Mouse (Mus musculus): ENCODE results near the gene Plek. TPM values are rescaled to one million over a fixed set of nuclear protein-coding genes. Genes with fewer than 3 reads are reported as not detected.
A peak's percentile ranks its signal among the peaks of the same experiment; 100 is the strongest.

Plek gene
- total and polyA plus RNA-seq, 3 experiments: 166 to 354 (median 223) TPM

GRCm38 (mm10) chr11:17083455-17083854 lies 31.3 kb upstream of the Plek start:
- DNase-seq (ENCODE audit: extremely low read depth): no peak
- dilution Hi-C loops (cut with MboI; ENCODE audit: extremely low pct_ligation_motif_present, extremely low pct_unique_long_range_greater_than_20kb, low sequenced_read_pairs) (no loop called here), in situ Hi-C loops (cut with MboI; ENCODE audit: low pct_ligation_motif_present, low pct_unique_long_range_greater_than_20kb, low sequenced_read_pairs) (no loop called here)
- no peaks in the 10 kb centered on the region for H3K27me3 ChIP-seq (replicated peaks)
- H3K4me2 ChIP-seq (ENCODE audit: insufficient read depth, low read depth, poor library complexity, severe bottlenecking): no peak overlapping the region
- no peaks in the 10 kb centered on the region for H3K9me3 ChIP-seq (replicated peaks; ENCODE audit: low read length)
- no peak for TF ChIP-seq ZKSCAN1 (IDR thresholded peaks at IDR 0.05; ENCODE audit: borderline replicate concordance, low read depth, low read length)
- no peak for TF ChIP-seq BHLHE40 (IDR thresholded peaks at IDR 0.05; ENCODE audit: low read depth, low read length)
- no peak for TF ChIP-seq MYC (IDR thresholded peaks at IDR 0.05; ENCODE audit: low read depth, low read length)
- no peak for TF ChIP-seq TBP (conservative IDR thresholded peaks at IDR 0.05; ENCODE audit: low read depth, low read length)
- TF ChIP-seq EP300 (IDR thresholded peaks at IDR 0.05; ENCODE audit: low read length): no peak
- TF ChIP-seq TCF12 (IDR thresholded peaks at IDR 0.05; ENCODE audit: low read depth, low read length): no peak
- TF ChIP-seq MAX (IDR thresholded peaks at IDR 0.05; ENCODE audit: low read length): no peak
- TF ChIP-seq GABPA (IDR thresholded peaks at IDR 0.05; ENCODE audit: insufficient replicate concordance, low read depth, low read length): no peak
- no peak for TF ChIP-seq PAX5 (IDR thresholded peaks at IDR 0.05; ENCODE audit: low read length)
- no peak overlapping the region for H3K27ac ChIP-seq (ENCODE audit: insufficient read depth, low read depth)
- H3K36me3 ChIP-seq (replicated peaks in 1 of 2; ENCODE audit: control insufficient read depth in 1 of 2, insufficient read depth in 1 of 2, low read length in 1 of 2): no peaks in the 10 kb centered on the region
- peaks cover 0 to 11% of the 10 kb centered on the region in 2 experiments; a peak in 2 of 4 replicates for H3K4me1 ChIP-seq (ENCODE audit: control insufficient read depth in 1 of 2, insufficient read depth in 2 of 2)
- H3K9ac ChIP-seq (ENCODE audit: insufficient read depth, low read depth): no peak overlapping the region
- no peaks in the 10 kb centered on the region for H3K79me2 ChIP-seq (replicated peaks; ENCODE audit: control insufficient read depth, extremely low read depth, insufficient read depth, poor library complexity, severe bottlenecking)
- H3K4me3 ChIP-seq (replicated peaks in 1 of 3; ENCODE audit: low read depth in 2 of 3, low read length in 2 of 3, poor library complexity in 1 of 3): no peak overlapping the region

- no peaks in the 10 kb centered on the region for H3K36me3 ChIP-seq (replicated peaks in 1 of 2; ENCODE audit: control insufficient read depth in 1 of 2, insufficient read depth in 1 of 2, low read length in 1 of 2)
- no peaks in the 10 kb centered on the region for H3K79me2 ChIP-seq (replicated peaks; ENCODE audit: control insufficient read depth, extremely low read depth, insufficient read depth, poor library complexity, severe bottlenecking)
- H3K27ac ChIP-seq (ENCODE audit: insufficient read depth, low read depth): no peak overlapping the region
- no peaks in the 10 kb centered on the region for H3K9me3 ChIP-seq (replicated peaks; ENCODE audit: low read length)
- no peak overlapping the region; the same call in 1 of the 2 replicates for H3K4me2 ChIP-seq (ENCODE audit: insufficient read depth, low read depth, poor library complexity, severe bottlenecking)
- no peaks in the 10 kb centered on the region for H3K27me3 ChIP-seq (replicated peaks)
- dilution Hi-C loops (cut with MboI; ENCODE audit: extremely low pct_ligation_motif_present, extremely low pct_unique_long_range_greater_than_20kb, low sequenced_read_pairs) (no loop called here), in situ Hi-C loops (cut with MboI; ENCODE audit: low pct_ligation_motif_present, low pct_unique_long_range_greater_than_20kb, low sequenced_read_pairs) (no loop called here)
- H3K4me1 ChIP-seq (ENCODE audit: control insufficient read depth in 1 of 2, insufficient read depth in 2 of 2): peaks cover 0 to 11% of the 10 kb centered on the region in 2 experiments; a peak in 2 of 4 replicates
- no peak overlapping the region for H3K9ac ChIP-seq (ENCODE audit: insufficient read depth, low read depth)
- peak; percentile 58 for DNase-seq (ENCODE audit: extremely low read depth)
- no peak overlapping the region for H3K4me3 ChIP-seq (replicated peaks in 1 of 3; ENCODE audit: low read depth in 2 of 3, low read length in 2 of 3, poor library complexity in 1 of 3)
- peak; percentile 14; the same call in 1 of the 2 replicates for TF ChIP-seq HCFC1 (IDR thresholded peaks at IDR 0.05; ENCODE audit: low read depth, low read length)
- 0 out of 2 replicates have a peak, but pooled peaks have one; percentile 22 for TF ChIP-seq TCF12 (IDR thresholded peaks at IDR 0.05; ENCODE audit: low read depth, low read length)
- TF ChIP-seq SMC3 (IDR thresholded peaks at IDR 0.05; ENCODE audit: low read depth, low read length): peak; percentile 88
- peak; percentile 53; the same call in 1 of the 2 replicates for TF ChIP-seq ZC3H11A (IDR thresholded peaks at IDR 0.05; ENCODE audit: low read depth, low read length)
- TF ChIP-seq USF2 (conservative IDR thresholded peaks at IDR 0.05; ENCODE audit: low read depth, low read length): no peak
- no peak for TF ChIP-seq E2F4 (IDR thresholded peaks at IDR 0.05; ENCODE audit: insufficient replicate concordance, low read depth, low read length)
- peak; percentile 63 for TF ChIP-seq BHLHE40 (IDR thresholded peaks at IDR 0.05; ENCODE audit: low read depth, low read length)
- TF ChIP-seq CTCF (conservative IDR thresholded peaks at IDR 0.05 in 1 of 2, IDR thresholded peaks at IDR 0.05 in 1 of 2; ENCODE audit: low read depth in 2 of 2, low read length in 2 of 2): peak; percentile 74 to 90
- TF ChIP-seq MAZ (IDR thresholded peaks at IDR 0.05; ENCODE audit: low read depth, low read length): no peak
- TF ChIP-seq MYC (IDR thresholded peaks at IDR 0.05; ENCODE audit: low read depth, low read length): 0 out of 2 replicates have a peak, but pooled peaks have one; percentile 49
- TF ChIP-seq RAD21 (IDR thresholded peaks at IDR 0.05; ENCODE audit: low read depth, low read length): peak; percentile 98
These were observed 30.8 kb upstream of the Plek start for GRCm38 (mm10) chr11:17082953-17083352.

All from CH12.LX (cell line).